Mouse (Mus musculus) limb, embryonic 13.5 days (tissue): ENCODE data around the gene Aasdhppt. TPM values are rescaled to one million over a fixed set of nuclear protein-coding genes. Genes with fewer than 3 reads are reported as not detected.

Experiments used
- ATAC-seq: fragments of 200-750 bp; cut with Nextera tagmentation; 2 replicates; pipeline ENCODE4 v1.8.0; 2017; ENCODE audit warnings: low read depth, moderate number of reproducible peaks, moderate TSS enrichment; ENCODE audit not compliant: low FRiP score
- H3K27ac ChIP-seq: fragments of 300-500 bp; sonication (generic); 2 replicates; pipeline ENCODE4 v1.5.1; 2015; ENCODE audit warnings: inconsistent platforms, mild to moderate bottlenecking, moderate library complexity
- H3K27me3 ChIP-seq: fragments of 300-500 bp; sonication (generic); 2 replicates; pipeline ENCODE4 v1.6.1; 2015; ENCODE audit warnings: mild to moderate bottlenecking, inconsistent platforms
- H3K36me3 ChIP-seq: fragments of 300-500 bp; sonication (generic); 2 replicates; pipeline ENCODE4 v1.6.1; 2015; ENCODE audit warnings: inconsistent platforms, mild to moderate bottlenecking, moderate library complexity
- H3K4me1 ChIP-seq: fragments of 300-500 bp; sonication (generic); 2 replicates; pipeline ENCODE4 v1.6.1; 2015; ENCODE audit warnings: inconsistent platforms
- H3K4me2 ChIP-seq: fragments of 300-500 bp; sonication (generic); replicated peaks from 2 replicates; pipeline ENCODE4 v1.6.1; 2015; ENCODE audit warnings: inconsistent platforms, mild to moderate bottlenecking, moderate library complexity
- H3K4me3 ChIP-seq: fragments of 300-500 bp; sonication (generic); 2 replicates; pipeline ENCODE4 v1.5.1; 2015; ENCODE audit warnings: moderate library complexity, mild to moderate bottlenecking, inconsistent platforms
- H3K9ac ChIP-seq: fragments of 300-500 bp; sonication (generic); 2 replicates; pipeline ENCODE4 v1.6.1; 2015; ENCODE audit warnings: mild to moderate bottlenecking, inconsistent platforms
- H3K9me3 ChIP-seq: fragments of 300-500 bp; sonication (generic); 2 replicates; pipeline ENCODE4 v1.6.1; 2016; ENCODE audit warnings: inconsistent platforms
- WGBS: fragments of 180-500 bp; shearing (Covaris S2); methylation state at CpG from one replicate; pipeline ENCODE4 v1.1.7; 2015; 5-methylcytosine and 5-hydroxymethylcytosine counted together
- microRNA-seq: library from miRNA; unstranded; fragments of <30 nt; microRNA quantifications from one replicate; pipeline ENCODE4, GENCODE M21; 2016
- polyA plus RNA-seq: library from polyadenylated mRNA; unstranded; fragments of >200 nt; fragmentation: Nextera tagmentation; extraction: Ambion mirVana; gene quantifications from 2 replicates; pipeline ENCODE4 v1.2.1, GENCODE M21; 2015

The Aasdhppt gene
- polyA plus RNA-seq, 1 experiment from 2014 or later = 39.3 TPM

- H3K27ac ChIP-seq = no peak overlapping the region
- no peak for ATAC-seq
- no peaks in the 10 kb centered on the region for H3K27me3 ChIP-seq
- peak overlapping the region; percentile 22 for H3K4me3 ChIP-seq
- no peak overlapping the region for H3K9ac ChIP-seq
- H3K4me2 ChIP-seq = no peak overlapping the region
- H3K9me3 ChIP-seq = peaks cover 22% of the 10 kb centered on the region
- WGBS = 68% methylated on average over 12 of the region's 12 CpGs
- no peaks in the 10 kb centered on the region for H3K4me1 ChIP-seq
- H3K36me3 ChIP-seq = no peaks in the 10 kb centered on the region
These were observed 48.6 kb downstream of the Aasdhppt start for GRCm38 (mm10) chr9:4260746-4261090.

DNA sequence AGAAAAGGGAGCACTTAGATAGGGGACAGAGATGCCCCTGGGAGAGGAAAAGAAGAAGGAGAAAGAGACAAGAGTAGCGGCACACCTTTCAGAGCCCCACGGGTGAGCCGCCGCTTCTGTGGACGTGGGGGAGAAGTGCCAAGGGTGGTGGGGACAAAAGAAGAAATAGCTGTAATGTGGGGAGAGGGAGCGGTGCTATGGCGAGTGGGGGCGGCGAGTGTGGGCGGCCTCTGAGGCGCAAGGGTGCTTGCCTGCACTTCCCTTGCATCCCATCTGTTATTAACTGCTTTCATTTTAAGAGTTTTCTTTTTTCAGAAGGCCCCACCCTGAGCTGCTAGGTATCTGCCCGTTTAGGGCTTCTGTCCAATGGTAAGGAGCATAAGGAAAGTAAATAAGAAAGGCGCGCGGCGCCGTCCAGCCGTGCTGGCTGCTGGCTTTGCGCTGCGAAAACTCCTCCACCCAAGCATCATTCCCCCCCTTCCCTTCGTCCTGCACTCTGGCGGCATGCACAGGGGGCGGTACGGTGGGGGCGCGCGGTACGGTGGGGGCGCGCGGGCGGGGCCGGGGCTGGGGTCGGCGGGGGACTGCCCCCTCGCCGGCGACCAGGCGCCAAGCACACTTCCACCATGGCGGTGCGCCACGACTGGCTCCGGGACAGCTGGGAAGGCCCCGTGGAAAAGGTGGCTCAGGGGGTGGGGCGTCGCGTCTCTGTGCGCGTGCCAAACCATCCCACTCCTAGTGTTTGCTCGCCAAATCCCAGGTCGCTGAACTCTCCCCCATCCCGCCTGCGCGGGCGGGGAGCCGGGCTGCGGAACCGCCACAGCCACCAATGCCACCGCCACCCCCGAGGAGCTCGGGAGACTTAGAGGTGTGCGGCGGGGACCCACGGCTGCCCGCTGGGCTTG, 49.2 kb downstream of the Aasdhppt start:
- no peak overlapping the region for H3K4me2 ChIP-seq
- peak overlapping the region; percentile 22 for H3K4me3 ChIP-seq
- H3K9ac ChIP-seq = no peak overlapping the region
- WGBS = 50% methylated on average over 65 of the region's 65 CpGs
- peaks cover 22% of the 10 kb centered on the region for H3K9me3 ChIP-seq
- H3K27me3 ChIP-seq = no peaks in the 10 kb centered on the region
- no peaks in the 10 kb centered on the region for H3K36me3 ChIP-seq
- ATAC-seq = peak; percentile 44
- no peaks in the 10 kb centered on the region for H3K4me1 ChIP-seq
- no peak overlapping the region for H3K27ac ChIP-seq

- 95% methylated on average over 10 of the region's 10 CpGs for WGBS
- Histone ChIP-seq H3K4me2 (no peak overlapping the region), H3K27ac (no peak overlapping the region), H3K4me3 (no peak overlapping the region), H3K9me3 (peaks cover 22% of the 10 kb centered on the region), H3K9ac (no peak overlapping the region), H3K27me3 (no peaks in the 10 kb centered on the region), H3K4me1 (no peaks in the 10 kb centered on the region), H3K36me3 (no peaks in the 10 kb centered on the region)
- ATAC-seq = no peak
These were observed 50.2 kb downstream of the Aasdhppt start for GRCm38 (mm10) chr9:4259074-4259473.

Small RNA genes within 50 kb of the gene (microRNA-seq; reads per million reads assigned to microRNA genes)
- not detected for gene Gm22195

Other genes starting within 250 kb of the Aasdhppt start
- 7.1 and 7.5 TPM in 2 replicates for gene Kbtbd3, start 362 bp upstream of the Aasdhppt start, polyA plus RNA-seq
- 45.8 and 48.5 TPM in 2 replicates for gene Msantd4, start 67.1 kb upstream of the Aasdhppt start, polyA plus RNA-seq